Mouse (Mus musculus): ENCODE measurements around the gene Astn2.
A peak's percentile ranks its signal among the peaks of the same experiment; 100 is the strongest.

Astn2 gene

DNA sequence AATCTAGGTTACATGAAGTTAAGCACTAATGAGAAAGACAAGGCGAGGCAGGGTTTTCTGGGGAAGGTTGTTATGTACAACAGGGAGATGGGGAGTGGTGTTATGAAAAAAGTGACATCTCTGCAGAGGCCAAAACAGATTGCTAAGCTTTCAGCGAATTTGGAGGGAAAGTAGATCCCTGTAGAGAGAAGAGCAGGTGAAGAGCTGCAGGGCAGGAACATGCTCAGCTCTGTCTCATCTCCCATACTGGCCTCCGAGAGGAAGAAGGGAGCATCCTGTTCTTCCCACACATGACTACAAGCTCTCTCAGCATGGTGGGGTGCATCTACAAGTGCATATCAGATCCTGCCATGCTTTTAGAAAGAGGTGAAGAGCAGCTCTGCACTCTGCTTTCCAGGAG is 245.7 kb downstream of the Astn2 start:
- DNase-seq, result no peak

DNA sequence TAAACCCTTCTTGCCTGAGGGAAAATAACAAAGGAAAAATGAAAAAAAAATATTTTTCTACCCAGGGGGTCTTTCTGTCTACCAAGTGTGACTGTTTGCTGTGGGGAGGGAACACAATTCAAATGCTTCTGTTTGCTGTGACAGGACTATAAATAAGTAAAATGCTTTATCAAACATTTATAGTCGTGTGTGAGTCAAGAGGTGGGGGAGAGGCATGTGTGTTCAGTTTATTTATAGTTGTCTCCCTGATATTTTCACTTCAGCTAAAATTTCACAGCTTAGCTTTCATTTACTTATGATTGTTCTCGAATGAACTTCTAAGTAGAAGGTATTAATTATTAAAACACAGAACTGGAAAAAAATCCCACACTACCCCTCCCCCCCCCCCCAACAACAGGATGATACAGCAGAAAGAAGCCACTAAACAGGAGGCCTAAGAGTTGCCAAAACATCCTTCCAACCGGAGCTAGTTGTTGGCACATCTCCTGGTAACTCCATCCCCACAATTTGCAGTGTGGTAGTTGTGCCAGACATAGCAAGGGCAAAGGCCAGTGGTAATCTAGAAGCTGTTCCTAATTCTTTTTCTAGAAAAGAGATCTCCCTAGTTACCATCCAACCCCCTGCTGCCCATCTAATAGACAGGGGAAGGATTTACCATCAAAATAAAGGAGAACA is 246.8 kb downstream of the Astn2 start:
- DNase-seq, result no peak

DNA sequence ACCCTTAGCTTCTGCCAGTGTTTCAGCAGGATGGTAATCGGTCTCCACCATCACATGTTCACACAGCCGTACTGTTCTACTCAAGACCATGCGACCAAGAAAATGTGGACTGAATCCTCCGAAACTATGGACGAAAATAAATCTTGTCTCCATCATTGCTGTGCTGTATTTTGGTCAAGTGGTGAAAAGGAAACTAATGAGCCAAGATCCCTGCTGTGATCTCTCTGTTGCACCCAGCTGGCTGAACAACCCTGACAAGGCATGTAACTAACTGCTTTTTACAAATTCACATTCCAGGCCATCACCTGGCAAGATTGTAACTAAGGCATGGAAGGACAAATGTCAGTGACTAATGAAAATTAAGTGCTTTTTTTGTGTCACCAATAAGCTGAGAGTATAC is 257.9 kb downstream of the Astn2 start:
- DNase-seq, result peak; percentile 25

DNA sequence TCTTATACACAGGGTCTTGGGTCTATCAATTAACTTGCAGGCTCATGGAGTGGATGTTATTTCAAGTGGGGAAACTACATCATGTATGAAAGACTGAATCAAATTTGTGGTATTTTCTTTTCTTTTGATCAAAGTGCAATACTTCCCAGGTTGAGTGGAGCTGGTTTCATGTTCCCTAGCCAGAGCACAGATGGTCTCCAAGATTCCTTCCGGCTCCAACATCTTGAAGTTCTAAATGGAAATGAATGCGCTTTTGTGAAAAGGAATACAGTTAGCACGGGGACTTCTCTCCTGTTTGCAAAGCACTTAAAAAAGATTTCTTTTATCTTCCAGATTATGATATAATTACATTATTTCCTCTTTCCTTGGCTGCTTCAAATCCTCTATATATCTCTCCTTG is 278.2 kb downstream of the Astn2 start:
- no peak for DNase-seq

DNA sequence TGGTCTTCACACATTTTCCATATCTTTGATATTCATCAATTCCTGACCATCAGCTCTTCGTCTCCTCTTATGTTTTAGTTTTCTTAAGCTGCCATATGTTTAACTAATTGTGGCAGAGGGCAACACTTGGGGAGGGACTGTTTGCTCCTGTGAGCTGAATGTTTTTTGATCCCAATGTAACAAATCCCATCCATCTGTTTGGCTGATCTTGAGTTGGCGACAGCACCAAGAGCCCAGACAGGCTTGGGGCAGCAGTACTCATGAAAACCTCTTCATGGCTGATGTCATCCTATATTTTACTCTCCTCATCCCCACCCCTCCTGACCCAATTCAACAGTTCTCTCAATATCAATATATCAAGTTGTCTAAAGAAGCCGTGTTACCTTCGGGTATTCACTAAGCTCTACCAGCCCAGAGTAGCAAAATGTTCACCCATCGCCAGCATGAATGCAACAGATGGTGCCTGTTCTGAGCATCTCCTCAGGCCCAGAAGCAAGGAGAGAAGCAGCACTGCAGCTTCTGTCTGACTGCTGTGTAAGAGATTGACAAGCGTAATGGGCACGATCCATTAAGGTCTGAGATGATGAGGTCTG is 281.5 kb downstream of the Astn2 start:
- DNase-seq, result peak; percentile 32

DNA sequence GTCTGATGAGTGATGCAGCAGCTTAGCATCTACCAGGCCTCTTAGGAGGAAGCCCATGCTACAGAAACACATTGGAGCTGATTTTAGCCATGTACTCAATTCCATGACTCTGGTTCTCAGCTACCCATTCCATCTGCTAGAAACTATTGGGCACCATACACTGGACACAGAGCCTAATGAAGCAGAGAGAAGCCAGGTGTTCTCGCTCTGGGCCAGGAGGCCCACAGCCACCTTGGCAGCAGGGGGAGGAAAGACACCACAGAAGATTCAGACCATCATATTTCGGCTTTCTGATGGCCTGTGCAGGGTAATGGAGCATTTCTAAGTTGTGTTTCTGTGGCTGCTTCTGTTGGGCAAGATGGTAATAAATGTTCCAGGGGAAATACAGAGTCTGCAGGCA is 290.2 kb downstream of the Astn2 start:
- DNase-seq, result peak; percentile 67

DNA sequence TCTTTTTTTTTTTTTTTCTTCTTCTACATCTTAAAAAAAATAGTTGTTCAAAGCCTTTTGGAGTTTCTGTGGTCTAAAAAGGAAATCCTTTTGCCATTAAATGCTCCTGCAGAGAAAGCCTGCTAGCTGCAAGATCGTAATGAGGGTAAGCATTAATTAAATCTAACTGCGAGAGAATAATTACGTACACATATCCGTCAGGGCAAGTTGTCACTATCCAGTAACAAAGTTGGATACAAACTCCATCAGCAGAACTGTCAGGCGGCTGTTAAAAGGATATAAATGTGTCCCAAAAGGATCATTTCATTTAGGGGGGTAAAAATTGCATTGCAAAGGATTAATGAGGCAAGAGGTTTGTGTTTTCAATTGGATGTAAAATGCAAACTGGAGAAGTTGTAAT is 302.4 kb downstream of the Astn2 start:
- DNase-seq, result no peak

DNA sequence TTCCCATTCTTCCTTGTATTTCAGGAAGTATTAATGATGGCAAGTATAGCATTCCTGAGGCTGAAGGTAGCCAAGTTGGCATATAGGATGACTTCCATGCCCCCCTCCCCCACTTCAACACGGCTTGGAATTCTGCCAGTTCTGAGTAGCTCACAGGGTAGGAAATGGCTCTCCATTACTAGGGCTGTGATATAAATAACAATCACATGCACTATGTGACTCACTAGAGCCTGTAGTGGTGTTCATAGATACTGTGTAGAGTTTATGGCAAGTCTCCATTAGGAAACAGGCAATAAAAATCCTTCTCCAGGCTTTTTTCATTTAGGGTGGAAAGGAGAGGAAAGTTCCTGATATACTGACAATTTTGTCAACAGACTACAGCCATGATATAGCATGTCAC is 306.8 kb downstream of the Astn2 start:
- DNase-seq, result no peak

DNA sequence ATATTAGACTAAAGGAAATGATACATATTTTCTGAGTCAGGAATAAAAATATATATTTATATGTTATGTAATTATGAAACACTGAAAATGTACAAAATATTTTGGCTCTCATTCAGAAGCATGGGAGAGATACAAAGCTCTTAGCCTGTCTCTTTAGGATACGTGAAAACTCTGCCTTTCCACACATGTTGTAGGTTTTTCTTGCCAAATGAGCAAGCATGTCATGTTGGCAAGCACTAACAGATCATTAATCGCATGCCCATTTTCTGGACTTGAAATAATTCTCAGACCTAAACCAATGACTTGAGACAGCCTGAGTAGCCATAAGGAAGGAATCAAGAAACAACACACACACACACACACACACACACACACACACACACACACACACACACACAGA is 308.3 kb downstream of the Astn2 start:
- DNase-seq, result no peak

DNA sequence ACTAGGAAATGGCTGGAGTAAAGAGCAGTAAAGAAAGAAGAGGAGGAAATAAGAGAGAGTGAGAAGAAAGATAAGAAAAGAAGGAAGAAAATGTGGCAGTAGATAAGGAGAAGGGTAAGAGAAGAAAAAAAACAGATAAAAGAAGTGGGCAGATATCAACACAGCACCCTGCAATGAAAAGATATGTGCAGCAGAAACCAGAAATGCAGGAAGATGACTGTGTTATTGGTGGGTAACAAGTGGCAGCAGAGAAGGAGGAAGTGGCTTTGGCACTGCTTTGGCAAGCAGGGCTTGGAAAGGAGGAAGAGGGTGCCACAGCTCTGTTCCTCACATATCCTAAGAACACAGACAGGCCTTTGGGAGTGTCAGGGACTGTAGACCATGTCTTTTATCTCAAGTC is 347.2 kb downstream of the Astn2 start:
- no peak for DNase-seq

DNA sequence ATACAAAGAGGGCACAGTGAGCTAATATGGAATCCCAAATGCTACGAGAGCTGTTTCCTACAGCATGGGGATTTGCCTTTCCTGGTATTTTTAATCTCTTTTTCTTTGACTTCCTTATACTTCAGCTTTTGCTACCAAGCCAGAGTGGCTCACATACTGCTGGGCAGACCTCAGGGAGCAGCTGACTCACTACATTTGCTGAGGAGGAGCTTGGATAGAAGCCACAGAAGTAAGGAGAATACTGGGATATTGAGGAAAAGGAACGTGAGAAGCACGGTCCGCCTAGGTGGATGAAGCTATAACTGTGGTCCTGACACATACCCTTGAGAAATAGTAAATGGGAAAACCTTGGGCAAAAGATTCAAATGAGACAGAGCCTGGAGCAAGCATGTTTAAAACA is 348.7 kb downstream of the Astn2 start:
- peak; percentile 17 for DNase-seq

DNA sequence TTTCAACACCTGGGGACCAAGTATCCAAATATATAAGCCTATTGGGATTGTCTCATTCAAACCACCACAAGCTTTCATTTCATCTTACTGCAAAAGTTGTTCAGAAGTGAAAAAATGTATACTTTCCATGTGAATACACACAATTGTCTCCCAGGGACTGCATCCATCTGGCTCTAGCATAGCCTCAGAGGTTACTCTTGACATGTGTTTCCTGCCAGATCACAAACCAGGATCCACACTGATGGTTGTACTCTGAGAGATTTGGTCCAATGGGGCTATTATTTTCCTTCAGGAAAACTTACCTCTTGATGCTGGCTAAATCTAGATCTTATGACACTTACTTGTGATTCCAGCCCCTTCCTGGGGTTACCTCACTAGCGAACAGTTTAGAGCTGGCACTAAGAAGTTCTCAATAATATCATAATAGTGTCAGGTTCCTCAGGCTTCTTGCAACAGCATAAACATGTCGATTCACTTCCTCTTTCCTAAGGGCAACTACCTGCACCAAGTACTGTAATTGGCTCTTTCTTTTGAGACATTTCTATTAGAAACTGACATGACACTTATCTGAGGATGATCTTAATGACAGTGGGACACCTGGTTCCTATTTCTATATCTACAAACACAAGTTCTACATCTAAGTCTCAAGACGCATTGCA is 361.3 kb downstream of the Astn2 start:
- no peak for DNase-seq

DNA sequence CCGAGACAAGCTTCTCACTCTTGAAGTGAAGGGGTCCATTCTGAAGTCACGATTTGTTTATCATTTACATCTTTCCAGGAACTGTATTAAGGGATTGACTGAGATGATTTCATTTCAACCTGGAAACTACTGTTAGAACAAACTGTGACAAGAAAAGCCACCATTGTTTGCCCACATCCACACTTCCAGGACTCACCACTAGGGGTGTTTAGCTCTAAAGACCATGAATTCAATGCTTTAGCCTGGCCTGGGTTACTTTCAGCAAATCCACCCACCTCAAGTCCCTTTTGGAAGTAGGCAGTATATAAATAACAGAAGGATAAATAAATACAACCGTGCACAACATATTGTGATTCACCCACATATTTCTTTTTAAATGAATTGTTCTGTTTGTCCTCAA is 370.6 kb downstream of the Astn2 start:
- DNase-seq, result no peak

DNA sequence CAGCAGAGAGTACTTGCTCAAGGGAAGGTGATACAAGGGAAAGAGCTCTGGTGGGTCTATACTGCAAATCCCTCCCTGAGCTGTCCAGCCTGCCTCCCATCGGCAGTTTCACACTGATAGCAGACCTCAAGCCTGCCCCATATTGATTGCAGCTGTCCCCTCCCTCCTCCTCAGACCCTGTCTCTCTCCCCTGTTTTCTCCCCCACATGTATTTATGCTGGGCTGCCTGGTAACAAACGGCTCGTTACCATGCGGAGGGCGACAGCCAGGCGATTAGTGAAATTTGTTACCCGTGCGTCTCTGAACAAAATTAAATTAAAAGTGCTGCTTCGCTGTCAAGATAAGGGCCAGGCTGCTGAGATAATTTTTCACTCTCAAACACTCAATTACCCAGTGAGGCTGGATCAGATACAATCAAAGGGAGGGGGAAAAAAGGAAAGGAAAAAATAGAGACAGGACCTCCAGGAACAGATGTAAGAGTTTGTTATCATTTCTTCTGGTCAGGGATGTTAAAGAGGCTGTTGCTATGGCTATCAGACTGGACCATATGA is 373.0 kb downstream of the Astn2 start:
- DNase-seq, result no peak

DNA sequence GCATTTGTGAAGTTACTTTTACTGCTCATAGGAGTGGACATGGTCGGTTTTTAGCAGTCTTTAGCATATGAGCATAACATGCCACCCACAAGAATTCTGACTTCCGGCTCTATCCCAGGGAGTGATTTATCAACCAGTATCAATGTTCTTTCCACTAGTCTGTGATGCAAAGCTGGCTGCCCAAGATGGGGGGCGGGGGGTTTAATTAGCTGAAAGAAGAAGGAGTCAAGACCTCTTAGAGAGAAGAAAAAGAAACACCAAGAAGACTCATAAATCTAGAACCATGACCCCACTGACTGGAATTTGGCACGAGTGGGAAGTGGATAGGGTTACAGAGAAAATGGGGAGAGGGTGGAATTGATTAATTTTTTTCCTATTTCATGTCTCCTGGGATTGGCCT is 374.5 kb downstream of the Astn2 start:
- DNase-seq, result no peak

DNA sequence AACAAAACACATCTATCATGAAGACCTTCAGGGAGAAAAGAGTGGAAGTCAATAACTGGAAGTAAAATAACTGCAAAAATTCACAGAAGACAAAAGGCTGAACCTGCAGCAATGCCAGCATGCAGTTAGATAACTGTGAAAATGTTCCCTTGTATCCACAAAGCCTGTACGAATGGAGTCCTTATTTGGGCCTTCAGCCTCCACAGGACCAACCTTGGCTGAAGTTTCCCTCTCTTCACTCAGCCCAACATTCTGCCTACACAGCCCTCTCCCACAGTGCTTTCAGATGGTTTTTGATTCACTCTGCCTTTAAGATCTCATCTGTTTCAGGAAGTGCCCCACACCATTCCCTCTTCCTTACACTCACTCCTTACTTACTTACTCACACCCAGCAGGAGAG is 376.5 kb downstream of the Astn2 start:
- DNase-seq, result no peak

DNA sequence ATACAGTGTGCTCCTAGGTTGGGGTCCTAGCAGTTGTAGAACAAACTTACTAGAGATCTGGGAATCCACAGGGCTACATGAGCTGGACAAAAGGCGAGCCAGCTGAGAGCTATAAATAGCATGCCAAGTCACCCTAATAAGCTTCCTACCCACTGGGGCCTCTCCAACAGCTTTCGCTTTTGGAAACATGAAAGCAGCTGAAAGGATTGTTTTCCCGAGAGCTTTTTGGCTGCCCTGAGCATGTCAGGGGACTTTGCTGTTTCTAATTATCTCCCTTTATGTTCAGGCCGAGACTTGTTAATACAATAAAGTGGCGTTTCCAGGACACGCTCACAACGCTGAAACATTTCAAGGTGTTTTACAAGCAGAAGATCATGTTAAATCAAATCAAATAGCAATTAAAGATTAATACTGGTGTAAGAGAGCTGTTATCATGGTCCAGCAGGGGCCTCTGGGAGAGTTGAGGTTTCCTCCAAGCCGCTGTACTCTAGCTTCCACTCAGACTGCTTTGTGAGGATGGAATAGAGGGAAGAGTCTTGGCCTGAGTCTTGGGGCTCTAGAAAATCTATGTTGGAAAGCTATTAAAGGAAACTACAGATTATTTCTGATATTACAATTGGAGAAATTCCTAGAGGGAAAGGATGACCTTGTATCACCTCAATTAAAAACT is 378.9 kb downstream of the Astn2 start:
- peak; percentile 27 for DNase-seq

DNA sequence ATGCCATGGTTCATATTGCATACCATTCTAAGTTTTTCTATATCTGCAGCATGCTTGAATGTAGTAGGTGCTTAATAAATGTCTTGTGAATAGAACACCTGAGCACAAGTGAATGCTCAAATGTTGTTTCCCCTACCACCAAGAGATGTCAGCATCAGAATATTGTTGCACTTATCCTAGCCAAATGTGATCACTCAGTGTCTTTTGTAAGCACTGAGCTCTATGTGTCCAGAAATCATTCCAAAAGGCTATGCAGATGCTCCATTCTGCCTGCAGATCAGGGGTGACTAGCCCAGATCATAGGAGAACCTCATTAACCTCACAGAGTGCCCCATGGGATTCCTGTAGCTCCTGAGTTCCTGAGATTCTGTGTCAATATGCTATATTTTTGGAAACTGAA is 401.5 kb downstream of the Astn2 start:
- no peak for DNase-seq

DNA sequence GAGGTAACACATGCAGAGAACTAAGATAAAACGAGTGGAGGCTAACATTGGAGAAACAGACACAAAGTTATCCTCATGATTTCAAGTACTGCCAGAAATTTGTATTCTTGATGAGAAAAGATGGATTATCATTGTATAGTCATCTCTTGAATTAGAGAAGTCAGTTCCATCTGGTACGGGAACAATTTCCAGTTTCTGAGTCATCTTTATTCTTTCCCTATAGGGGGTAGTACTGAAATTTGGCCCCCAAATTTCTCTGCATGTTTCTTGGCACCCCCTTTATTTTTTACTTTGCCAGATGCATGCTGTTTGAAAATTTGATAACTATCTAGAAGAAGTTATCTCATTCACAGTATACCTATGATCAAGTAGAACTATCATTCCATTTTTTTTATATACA is 420.8 kb downstream of the Astn2 start:
- no peak for DNase-seq

DNA sequence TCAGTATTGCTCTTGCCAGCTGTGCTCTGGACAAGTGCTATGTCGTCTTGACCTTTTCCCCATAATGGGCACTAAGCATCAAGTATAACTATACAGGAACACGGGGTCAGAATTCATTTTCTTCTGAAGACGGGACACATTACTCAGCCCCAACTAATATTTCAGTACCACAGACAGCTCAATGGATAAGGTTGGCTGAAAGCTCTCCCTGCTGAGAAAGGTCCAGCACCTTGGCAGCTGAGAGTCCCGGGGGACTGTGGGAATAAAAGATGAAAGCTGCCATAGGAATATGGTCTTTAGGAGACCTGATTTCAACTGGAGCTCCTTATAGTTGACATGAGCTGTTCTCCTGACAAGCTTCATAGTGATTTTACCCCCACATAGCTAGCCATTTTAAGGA is 421.5 kb downstream of the Astn2 start:
- no peak for DNase-seq

DNA sequence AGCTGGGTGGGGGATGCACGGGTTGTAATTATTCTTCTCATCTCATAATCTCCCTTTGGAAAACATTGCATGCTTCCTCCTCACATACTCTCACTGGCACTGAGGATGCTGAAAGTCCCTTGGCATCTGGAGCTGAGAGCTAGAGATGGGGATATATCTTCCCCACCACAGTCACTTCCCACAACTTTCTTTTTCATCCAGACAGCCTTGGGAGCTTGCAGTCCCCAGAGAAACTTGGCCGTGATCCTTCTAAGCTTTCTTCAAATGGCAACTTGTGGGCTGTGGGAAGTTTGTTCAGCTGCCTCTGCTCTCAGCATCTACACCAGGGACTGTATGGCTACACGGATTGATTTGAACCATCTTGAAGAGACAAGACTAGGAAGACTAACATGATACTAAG is 428.2 kb downstream of the Astn2 start:
- DNase-seq, result no peak

DNA sequence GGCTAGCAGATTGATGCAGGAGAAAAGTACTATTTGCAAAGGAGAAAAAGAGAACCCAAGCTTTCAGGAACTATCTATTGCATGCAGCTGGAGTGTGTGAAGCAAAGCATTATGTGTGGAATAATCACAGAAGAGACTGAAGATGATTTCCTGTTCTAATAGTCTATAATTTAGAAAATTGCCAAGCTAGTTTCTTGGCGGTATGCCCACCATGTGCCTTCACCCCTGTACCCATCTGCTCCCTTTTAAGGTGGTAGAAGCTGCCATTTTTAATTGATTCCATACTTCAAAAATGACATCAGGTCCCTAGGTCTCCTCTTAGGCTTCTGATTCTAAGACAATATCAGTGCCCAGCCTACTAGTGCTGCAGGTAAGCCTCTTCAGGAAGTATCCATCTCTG is 432.0 kb downstream of the Astn2 start:
- no peak for DNase-seq

DNA sequence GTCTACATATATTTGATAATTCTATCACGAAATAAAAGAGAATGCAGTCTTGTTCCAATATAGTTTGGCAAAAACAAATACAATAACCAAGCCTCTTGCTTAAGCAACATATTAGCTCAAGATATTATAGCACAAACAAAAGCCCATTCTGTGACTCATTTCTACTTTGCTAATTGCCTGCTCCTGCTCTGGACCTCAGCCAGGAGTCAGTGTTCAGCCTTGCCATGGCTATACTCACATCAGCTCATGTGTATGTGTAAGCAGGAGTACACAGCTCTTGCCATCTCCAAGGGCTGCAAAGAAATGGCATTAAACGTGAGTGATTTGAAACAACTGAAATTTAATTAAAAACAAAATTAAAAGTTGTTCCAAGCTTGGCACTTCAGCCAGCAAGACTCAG is 435.1 kb downstream of the Astn2 start:
- DNase-seq, result no peak

DNA sequence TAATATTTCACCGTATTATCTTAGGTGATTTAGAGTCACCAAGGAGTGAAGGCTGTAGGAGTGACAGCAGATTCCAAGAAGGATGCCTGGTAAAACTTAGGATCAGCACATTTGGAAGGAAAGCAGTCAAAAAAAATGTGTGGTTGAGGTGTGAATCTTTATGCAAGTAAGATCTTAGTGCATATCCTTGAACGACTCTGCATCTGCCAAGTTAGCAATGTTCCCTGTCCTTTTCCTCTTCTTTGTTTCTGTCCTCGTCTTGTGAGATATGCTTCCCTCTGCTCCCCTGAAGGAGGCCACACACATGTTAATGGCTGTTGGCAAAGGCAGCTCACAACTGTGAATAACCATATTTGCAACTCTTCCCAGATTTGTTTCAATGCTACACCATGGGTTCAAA is 439.8 kb downstream of the Astn2 start:
- DNase-seq, result no peak
